Mouse (Mus musculus): ENCODE results near the gene Fstl4.

DNA sequence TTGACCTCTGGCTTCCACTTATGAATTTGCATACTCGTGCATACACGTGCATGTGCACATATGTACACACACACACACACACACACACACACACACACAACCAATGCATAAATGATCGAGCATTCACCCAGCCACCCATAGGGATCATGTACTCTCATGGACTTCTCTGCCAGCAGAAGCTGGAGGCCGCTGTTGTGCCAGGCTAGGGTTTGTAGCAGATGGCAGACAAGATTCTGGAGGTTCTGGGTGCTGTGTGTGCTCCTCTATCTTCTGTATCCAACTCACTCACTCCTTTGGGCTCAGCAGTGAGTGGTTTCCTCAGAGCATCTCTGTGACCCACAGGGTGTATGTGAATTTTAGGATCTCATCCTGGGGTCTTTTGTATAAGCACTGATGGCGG, 230.3 kb downstream of the Fstl4 start:
- no peak for TF ChIP-seq GATA1 (IDR thresholded peaks at IDR 0.05; ENCODE audit: borderline replicate concordance, low read length)
- no peak for TF ChIP-seq FLI1 (IDR thresholded peaks at IDR 0.05; ENCODE audit: low read length)

All from megakaryocyte, embryonic 14.5 days (primary cell).